Comparison of ENCODE assay signal across 15 mouse cellular contexts in the genomic region with DNA sequence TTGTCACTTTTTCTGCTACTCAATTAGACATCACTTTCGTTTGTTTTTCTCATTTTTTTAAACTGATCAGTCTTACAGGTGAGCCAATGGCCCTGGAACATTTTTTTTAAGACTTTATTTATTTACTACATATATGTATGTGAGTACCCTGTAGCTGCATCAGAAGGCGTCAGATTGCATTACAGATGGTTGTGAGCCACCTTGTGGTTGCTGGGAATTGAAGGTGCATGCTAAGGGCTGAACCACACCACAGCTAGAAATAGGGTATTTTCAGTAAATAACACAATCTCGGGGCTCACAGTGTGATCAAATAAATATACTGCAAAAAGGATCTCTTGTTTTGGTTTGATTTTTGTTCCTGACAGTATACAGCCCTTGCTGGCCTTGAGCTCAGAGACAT.
"Had no signal": no experiment of that assay in that cellular context is flagged by ENCODE, and none has a peak within 500 bp of the region (broad histone marks: within the 10 kb centered on the region; RNA-seq: fewer than 3 reads in every experiment).

No protein-coding gene starts in this region.

- H3K9me3 ChIP-seq: intestine, embryonic 15.5 days; kidney, embryonic 15.5 days; limb, embryonic 10.5 days; liver, embryonic 15.5 days; neural tube, embryonic 12.5 days had no signal

- DNase-seq: kidney, postnatal 25 days; layer of hippocampus, adult 9-11 months; lung, adult 2 months; midbrain, embryonic 14.5 days; retina, postnatal 1 day; right cerebral cortex, postnatal 4 days; spleen, adult 18-20 months; thymus, adult 2 months; thymus, postnatal 36 days had no signal

- H3K4me3 ChIP-seq: intestine, embryonic 15.5 days; kidney, embryonic 15.5 days; limb, embryonic 10.5 days; liver, embryonic 15.5 days; neural tube, embryonic 12.5 days had no signal

- H3K4me1 ChIP-seq: intestine, embryonic 15.5 days; kidney, embryonic 15.5 days; limb, embryonic 10.5 days; liver, embryonic 15.5 days; neural tube, embryonic 12.5 days had no signal

- H3K27ac ChIP-seq: intestine, embryonic 15.5 days; kidney, embryonic 15.5 days; limb, embryonic 10.5 days; liver, embryonic 15.5 days; neural tube, embryonic 12.5 days had no signal

- H3K9ac ChIP-seq: intestine, embryonic 15.5 days; kidney, embryonic 15.5 days; liver, embryonic 15.5 days; neural tube, embryonic 12.5 days had no signal

- H3K27me3 ChIP-seq: intestine, embryonic 15.5 days; kidney, embryonic 15.5 days; liver, embryonic 15.5 days; neural tube, embryonic 12.5 days had no signal

- H3K4me2 ChIP-seq: intestine, embryonic 15.5 days; kidney, embryonic 15.5 days; liver, embryonic 11.5 days; liver, embryonic 15.5 days; neural tube, embryonic 12.5 days had no signal

- ATAC-seq: intestine, embryonic 15.5 days had no signal
